Mouse (Mus musculus): ENCODE results near the gene Pnpla5.
"Not testable (repeated sequence)": the region's sequence is repeated elsewhere in the genome, so short reads cannot be mapped to it uniquely, and the experiment has no call there.

The Pnpla5 gene

DNA sequence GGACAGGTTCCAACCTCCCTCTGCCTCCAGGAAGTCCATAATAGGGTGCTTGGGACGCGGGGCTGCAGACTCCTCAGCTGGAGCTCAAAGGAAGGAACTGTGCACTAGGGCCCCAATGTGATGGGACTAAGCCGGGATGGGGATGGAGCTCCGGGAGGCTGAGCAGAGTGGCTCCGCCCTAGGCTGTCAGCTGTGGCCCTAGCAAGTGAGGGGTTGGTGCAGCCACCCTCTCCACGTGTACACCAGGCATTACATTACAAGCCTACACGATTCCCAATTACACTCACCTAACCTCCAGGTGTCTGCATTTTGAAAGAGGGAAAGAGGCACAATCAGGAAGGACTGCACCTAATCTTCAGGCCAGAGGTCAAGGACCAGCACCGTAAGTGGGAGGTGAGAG, at the start of gene Pnpla5:
TSS of gene Pnpla5 (minus strand) at position 101 of the 400 bp plus-strand sequence.
- DNase-seq = no peak

DNA sequence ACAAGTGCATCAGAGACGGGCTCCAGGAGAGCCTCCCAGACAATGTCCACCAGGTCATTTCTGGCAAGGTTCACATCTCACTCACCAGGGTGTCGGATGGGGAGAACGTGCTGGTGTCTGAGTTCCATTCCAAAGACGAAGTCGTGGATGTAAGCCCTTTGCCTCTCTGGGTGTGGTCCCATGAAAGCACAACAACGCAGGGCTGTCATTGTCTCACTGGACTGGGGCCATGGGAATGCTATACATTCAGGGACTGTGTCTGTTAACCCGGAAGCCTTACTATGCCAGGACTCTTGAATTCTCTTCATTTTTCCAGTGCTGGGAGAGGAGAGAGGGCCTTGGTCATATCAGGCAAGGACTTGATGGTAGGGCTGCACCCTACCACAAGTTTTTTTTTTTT, 48.2 kb upstream of the Pnpla5 start:
- DNase-seq = no peak

GRCm38 (mm10) chr15:84169511-84169910, 46.5 kb upstream of the Pnpla5 start:
- peak; percentile 35 to 55 for DNase-seq

DNA sequence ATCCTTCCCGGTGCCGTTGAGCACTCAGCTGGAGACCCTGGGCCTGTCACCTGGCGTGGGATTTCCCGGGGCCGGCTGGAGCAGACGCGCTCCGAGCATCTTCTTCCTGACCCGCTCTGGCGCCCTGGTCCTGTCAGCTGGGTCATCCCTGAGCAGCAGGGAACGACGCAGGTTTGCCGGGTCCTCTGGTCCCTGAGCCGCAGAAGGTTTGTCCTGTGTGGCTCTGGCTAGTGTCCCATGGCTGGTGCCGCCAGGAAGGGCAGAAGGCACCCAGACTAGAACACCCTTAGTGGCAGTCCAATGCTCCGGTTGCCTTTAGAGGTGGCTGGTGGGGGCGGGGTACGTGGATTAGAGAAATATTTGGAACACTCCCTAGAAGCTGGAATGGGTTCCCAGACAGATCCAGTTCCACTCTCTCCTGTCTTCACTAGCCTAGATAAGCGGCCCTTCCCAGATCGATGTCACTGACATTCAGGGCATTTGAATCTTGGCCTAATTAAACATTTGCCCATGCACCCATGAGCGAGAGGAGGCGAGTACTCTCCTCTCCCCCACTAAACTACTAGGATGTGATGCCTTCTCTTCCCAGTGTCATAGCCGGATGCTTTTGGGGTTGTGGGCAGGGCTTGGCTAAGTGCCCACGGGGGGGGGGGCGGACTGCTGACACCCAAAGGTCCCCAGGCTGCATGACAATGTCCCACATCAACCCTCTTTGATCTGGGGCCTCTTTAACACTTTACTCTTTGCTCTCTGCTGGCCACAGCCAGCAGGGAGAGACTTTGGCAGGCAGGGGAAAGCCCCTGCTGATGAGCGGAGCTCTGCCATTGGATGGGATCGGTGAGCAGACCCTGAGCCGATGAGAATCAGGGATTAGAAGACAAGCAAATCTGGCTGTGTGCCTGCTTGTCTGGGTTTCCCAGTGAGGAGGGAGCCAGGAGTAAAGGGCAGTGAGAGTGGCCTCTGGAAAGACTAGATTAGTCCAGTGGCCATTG, 45.5 kb upstream of the Pnpla5 start:
- DNase-seq = peak; percentile 96 to 97

- DNase-seq = peak; percentile 98 to 99
Measured at GRCm38 (mm10) chr15:84167600-84167999, 44.6 kb upstream of the Pnpla5 start, which contains the start of gene Pnpla3. Gene Pnpla3 (plus strand): TSS chr15:84167837.

DNA sequence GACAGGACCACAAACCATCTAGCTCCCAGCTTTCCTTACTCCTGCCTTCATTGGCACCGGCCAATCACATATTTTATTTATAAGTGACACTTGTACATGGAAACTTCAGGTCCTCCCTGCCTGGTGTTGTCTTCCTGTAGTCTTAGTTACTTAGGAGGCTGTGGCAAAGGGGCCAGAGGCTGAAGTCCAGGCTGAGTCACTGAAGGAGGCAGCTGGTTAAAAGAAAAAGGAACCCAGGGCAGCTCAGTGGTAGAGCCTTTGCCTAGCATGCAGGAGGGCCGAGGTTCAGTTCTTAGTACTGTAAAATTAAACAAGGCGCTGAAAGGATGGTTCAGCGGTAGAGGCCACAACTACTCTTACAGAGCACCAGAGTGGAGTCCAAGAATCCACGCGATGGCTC, 43.8 kb upstream of the Pnpla5 start:
- no peak for DNase-seq

DNA sequence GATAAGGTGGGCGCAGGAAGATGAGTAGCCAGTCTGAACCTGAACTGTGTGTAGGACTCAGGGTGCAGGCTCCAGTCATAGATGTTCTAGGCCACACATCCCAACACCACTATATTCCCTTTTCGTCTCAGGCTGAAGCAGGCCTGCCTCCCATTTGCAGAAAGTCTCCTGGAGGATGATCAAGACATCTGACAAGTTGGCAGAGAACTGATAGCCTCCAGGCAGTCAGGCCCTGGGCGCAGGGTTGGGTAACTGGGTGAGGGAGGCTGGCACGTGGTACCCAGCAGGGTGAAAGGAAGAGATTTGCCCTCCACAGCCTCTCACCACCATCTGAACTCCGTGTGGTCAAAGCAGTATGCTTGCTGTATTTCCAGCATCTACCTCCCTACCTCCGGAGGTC, 38.9 kb upstream of the Pnpla5 start:
- DNase-seq = peak in 1 of 2 experiments; percentile 44

GRCm38 (mm10) chr15:84157530-84157929, 34.6 kb upstream of the Pnpla5 start:
- DNase-seq = not testable (repeated sequence)

DNA sequence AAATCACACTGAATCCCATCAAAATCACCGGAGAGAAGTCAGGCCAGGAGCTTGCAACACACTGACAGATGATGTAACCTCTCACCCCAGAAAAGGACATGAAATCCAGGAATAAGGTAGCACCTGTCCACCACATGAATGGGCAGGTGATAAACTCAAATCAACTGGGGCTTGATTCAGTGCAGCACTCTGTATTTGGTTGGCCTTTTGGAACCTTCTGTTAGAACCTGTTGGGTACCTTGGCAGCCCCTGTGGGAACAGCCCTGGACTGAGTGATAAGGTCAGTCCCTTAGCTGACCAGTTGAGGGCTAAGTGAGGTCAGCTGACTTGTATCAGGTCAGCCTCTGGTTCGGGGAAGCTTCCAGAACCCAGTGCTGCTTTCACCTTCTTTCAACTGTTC, 33.2 kb upstream of the Pnpla5 start:
- no peak for DNase-seq

DNA sequence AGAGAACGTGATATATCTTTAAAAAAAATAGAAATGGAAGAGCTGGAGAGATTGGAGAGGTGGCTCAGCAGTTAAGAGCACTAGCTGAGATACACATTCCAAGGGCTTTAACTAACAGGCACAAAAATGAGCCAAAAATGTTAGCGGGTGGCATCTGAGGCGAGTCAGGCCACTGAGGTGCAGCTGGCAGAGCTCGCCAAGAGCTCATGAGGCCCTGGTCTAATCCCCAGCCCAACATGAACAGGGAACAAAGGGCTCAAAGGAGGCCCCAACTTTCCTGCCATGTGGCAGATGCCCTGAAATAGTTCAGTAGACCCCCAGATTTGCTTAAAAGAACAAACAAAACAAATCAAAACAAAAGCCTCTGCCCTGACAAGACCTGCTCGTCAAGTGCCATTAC, 18.0 kb upstream of the Pnpla5 start:
- DNase-seq = peak in 1 of 2 experiments; percentile 27

GRCm38 (mm10) chr15:84140109-84140508, 17.1 kb upstream of the Pnpla5 start:
- DNase-seq = no peak

DNA sequence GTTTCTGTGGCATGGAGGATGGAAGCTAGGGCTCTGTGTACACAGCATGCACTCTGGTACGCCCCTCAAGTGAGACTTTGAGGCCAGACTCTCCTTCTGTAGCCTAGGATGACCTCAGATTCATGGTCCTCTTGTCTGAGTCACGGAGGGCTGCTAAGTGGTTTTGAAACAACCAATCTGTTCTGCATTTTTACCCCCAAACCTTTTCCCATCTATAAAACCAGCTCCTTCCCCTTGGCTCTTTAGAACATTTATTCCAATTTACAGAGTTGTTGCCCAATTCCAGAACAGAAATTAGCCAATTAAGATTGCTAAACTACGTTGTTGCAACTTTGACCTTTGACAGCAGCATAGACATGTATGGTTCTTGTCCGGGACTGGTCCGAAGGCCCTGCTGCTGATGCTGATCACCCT, 16.6 kb upstream of the Pnpla5 start:
- no peak for DNase-seq

GRCm38 (mm10) chr15:84136473-84137415, 13.8 kb upstream of the Pnpla5 start:
- no peak for DNase-seq

GRCm38 (mm10) chr15:84135472-84135871, 12.5 kb upstream of the Pnpla5 start:
- peak; percentile 45 to 65 for DNase-seq

GRCm38 (mm10) chr15:84133440-84133839, 10.5 kb upstream of the Pnpla5 start:
- no peak for DNase-seq

DNA sequence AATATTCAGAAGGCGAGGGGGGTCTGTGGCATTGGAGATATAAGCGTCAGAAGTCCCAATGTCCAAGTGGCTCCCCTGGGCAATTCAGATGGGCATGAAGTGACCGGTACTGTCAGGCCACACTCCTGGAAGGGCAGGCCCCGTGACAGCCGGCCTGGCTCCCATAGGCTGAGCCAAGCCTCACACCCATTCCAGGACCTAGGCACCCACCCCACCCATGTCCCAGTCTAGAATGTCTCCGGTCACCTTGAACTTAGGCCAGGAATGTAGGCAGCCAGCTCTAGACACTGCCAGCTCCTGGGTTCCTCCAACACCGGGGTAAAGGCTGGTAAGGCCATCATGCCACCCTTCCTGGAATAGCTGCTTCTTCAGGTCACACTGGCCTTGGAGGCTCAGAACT, 9.0 kb upstream of the Pnpla5 start:
- DNase-seq = peak; percentile 52 to 55

- DNase-seq = peak; percentile 80 to 84
Measured at GRCm38 (mm10) chr15:84131096-84131786, 8.3 kb upstream of the Pnpla5 start.

DNA sequence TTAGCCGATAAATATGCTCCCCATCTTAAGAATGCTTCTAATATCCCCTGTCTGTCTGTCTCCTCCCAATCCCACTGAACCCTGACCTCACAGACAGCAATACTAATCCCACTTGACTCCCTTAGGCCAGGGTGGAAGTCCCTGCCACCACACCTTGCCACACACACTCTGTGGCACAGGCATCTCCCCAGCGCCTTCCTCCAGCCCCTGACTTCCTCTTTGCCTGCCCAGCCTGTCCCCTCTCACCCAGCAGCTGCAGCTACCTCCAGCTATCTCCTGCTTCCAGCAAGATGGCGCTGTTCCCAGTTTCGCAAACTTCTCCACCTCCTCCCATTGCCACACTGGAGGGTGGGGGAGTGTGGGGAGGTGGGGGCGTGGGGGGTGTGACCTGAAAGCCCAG, 3.9 kb upstream of the Pnpla5 start:
- peak in 1 of 2 experiments; percentile 33 for DNase-seq

GRCm38 (mm10) chr15:84126447-84126846, 3.5 kb upstream of the Pnpla5 start:
- no peak for DNase-seq

- no peak for DNase-seq
Measured at GRCm38 (mm10) chr15:84124086-84124485, 1.1 kb upstream of the Pnpla5 start.

- DNase-seq = peak in 1 of 2 experiments; percentile 44
Measured at GRCm38 (mm10) chr15:84121036-84121435, 1.9 kb downstream of the Pnpla5 start.

- DNase-seq = peak; percentile 66 to 74
Measured at GRCm38 (mm10) chr15:84120612-84121011, 2.4 kb downstream of the Pnpla5 start.

All from cerebellum, postnatal 10 days (tissue).